Mouse (Mus musculus): ENCODE measurements at regions not wholly inside any gene's neighbourhood (a gene's known extent, or its start where the extent isn't known, plus 50 kb on each side); places are given as distances from the start of the nearest gene placed in this dataset.

DNA sequence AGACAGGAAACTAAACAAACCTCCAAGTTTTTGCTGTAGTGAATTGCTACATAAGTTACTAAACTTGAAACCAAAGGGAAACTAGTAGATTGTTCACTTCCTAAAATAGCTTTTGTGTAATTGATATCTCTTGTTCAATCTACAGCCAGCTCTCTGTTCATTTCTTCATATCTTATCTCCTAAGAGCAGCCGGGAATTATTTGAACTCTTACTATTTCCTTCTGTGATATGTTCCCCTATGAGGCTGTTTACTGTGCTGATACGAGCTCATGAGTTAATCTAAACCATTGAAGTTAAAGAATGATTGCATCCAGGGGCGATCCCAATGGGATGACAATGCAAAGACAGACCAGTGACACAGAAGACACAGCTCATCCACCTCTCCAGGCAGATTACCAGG, 140.7 kb downstream of the Cd55b start:
- DNase-seq (ENCODE audit: low spot score) (no peak), ATAC-seq (ENCODE audit: insufficient number of reproducible peaks, low FRiP score, low TSS enrichment, low read depth) (no peak)
- Histone ChIP-seq H3K4me3 (ENCODE audit: low read depth, low read length) (no peak overlapping the region), H3K9ac (ENCODE audit: low read length) (no peak overlapping the region), H3K4me1 (ENCODE audit: control insufficient read depth, insufficient read depth, low read length) (no peaks in the 10 kb centered on the region), H3K4me2 (ENCODE audit: low read depth, severe bottlenecking) (no peak overlapping the region), H3K36me3 (ENCODE audit: control insufficient read depth, insufficient read depth, low read length) (no peaks in the 10 kb centered on the region), H3K9me3 (ENCODE audit: control insufficient read depth, low read length) (no peaks in the 10 kb centered on the region), H3K27ac (replicated peaks; ENCODE audit: low read depth, low read length) (no peak overlapping the region), H3K27me3 (ENCODE audit: control insufficient read depth, insufficient read depth, low read length) (no peaks in the 10 kb centered on the region)
- 83% methylated on average over 3 of the region's 3 CpGs for whole genome bisulfite sequencing

DNA sequence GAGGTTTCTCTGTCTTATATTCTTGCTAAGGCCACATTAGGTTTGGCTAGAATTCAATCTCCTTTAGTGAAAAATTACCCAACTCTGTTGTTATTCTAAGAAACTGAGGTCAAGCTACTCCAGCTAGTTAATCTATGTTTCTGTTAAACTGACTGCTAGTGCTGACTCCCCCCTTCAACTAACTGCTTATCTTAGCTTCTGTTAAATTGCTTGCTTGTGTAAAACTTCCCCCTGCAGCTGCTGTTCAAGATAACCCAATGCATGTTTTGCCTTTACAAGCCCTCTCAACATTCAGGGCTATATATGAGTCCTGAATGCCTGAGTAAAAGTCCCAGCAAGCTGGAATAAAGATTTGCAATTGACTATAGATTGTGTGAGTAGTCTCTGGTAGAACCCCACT, 143.6 kb downstream of the Cd55b start:
- H3K27ac ChIP-seq (replicated peaks; ENCODE audit: low read depth, low read length) = no peak overlapping the region
- H3K9ac ChIP-seq (ENCODE audit: low read length) = no peak overlapping the region
- no peak for ATAC-seq (ENCODE audit: insufficient number of reproducible peaks, low FRiP score, low TSS enrichment, low read depth)
- no peaks in the 10 kb centered on the region for H3K9me3 ChIP-seq (ENCODE audit: control insufficient read depth, low read length)
- H3K27me3 ChIP-seq (ENCODE audit: control insufficient read depth, insufficient read depth, low read length) = no peaks in the 10 kb centered on the region
- H3K4me1 ChIP-seq (ENCODE audit: control insufficient read depth, insufficient read depth, low read length) = no peaks in the 10 kb centered on the region
- H3K4me3 ChIP-seq (ENCODE audit: low read depth, low read length) = no peak overlapping the region
- DNase-seq (ENCODE audit: low spot score) = no peak
- no peaks in the 10 kb centered on the region for H3K36me3 ChIP-seq (ENCODE audit: control insufficient read depth, insufficient read depth, low read length)
- no peak overlapping the region for H3K4me2 ChIP-seq (ENCODE audit: low read depth, severe bottlenecking)

DNA sequence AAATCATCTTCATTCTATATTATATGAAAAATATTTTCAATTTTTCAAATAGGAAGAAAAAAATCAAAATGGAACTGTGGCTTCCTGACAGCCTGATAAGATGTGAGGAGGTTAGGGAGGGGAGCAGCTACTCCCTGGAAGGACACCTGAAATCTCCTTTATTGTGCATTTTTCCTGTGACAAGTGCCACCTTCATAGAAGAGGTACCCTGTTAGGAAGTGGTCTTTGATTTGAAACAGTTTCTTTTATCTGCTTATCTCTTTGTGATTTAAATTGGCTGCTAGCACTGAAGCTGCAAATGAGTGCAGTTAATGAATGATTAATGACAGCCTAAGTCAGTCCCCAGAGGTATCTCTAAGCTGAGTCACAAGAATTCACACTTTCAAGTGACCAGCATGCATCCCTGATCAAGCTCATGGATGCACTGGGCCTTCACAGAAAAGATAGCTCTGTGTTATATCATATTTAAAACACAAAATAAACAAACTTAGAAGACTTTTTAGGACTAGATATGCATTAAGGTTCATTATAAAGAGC, 144.7 kb downstream of the Cd55b start:
- Histone ChIP-seq H3K9ac (ENCODE audit: low read length) (no peak overlapping the region), H3K4me1 (ENCODE audit: control insufficient read depth, insufficient read depth, low read length) (no peaks in the 10 kb centered on the region), H3K27ac (replicated peaks; ENCODE audit: low read depth, low read length) (no peak overlapping the region), H3K27me3 (ENCODE audit: control insufficient read depth, insufficient read depth, low read length) (no peaks in the 10 kb centered on the region), H3K4me2 (ENCODE audit: low read depth, severe bottlenecking) (no peak overlapping the region), H3K36me3 (ENCODE audit: control insufficient read depth, insufficient read depth, low read length) (no peaks in the 10 kb centered on the region), H3K4me3 (ENCODE audit: low read depth, low read length) (no peak overlapping the region), H3K9me3 (ENCODE audit: control insufficient read depth, low read length) (no peaks in the 10 kb centered on the region)
- ATAC-seq (ENCODE audit: insufficient number of reproducible peaks, low FRiP score, low TSS enrichment, low read depth) = no peak
- DNase-seq (ENCODE audit: low spot score) = no peak

DNA sequence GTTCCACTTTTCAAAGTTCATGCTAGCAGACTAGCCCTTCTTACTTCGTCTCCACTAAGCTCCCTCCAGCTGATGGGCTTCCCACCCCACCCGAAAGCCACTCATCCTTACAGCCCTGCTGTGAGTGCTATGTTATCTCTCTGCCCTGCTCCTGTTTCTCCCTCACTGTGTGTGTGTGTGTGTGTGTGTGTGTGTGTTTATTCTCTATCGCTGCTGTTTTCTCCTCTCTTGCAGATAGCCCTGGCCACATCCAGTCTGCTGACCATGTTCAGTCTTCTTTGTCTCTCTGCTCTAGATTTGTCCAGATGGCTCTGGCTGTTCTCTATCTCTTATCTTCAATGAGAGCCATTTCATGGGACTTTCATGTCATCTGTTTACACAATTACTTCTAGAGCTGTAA, 145.9 kb downstream of the Cd55b start:
- Histone ChIP-seq H3K4me3 (ENCODE audit: low read depth, low read length) (no peak overlapping the region), H3K27me3 (ENCODE audit: control insufficient read depth, insufficient read depth, low read length) (no peaks in the 10 kb centered on the region), H3K9ac (ENCODE audit: low read length) (no peak overlapping the region), H3K4me2 (ENCODE audit: low read depth, severe bottlenecking) (no peak overlapping the region), H3K36me3 (ENCODE audit: control insufficient read depth, insufficient read depth, low read length) (no peaks in the 10 kb centered on the region), H3K4me1 (ENCODE audit: control insufficient read depth, insufficient read depth, low read length) (no peaks in the 10 kb centered on the region), H3K9me3 (ENCODE audit: control insufficient read depth, low read length) (no peaks in the 10 kb centered on the region), H3K27ac (replicated peaks; ENCODE audit: low read depth, low read length) (no peak overlapping the region)
- no peak for ATAC-seq (ENCODE audit: insufficient number of reproducible peaks, low FRiP score, low TSS enrichment, low read depth)
- 71% methylated on average over 3 of the region's 3 CpGs for WGBS
- DNase-seq (ENCODE audit: low spot score) = no peak

DNA sequence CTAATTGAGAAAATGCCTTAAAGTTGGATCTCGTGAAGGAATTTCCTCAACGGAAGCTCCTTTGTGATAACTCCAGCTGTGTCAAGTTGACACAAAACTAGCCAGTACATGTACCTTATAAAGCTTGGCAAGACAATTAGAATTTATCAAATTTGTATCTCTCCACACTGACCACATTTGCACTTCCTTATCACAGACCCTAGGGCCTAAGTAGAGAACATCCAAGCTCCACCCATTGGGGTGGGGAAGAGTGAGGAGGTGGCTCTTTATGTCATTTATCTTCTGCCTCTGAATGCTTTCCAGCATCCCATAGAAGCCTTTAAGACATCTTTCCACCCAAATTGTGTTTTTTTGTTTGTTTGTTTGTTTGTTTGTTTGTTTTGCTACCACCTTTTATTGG, 146.8 kb downstream of the Cd55b start:
- Histone ChIP-seq H3K27me3 (ENCODE audit: control insufficient read depth, insufficient read depth, low read length) (no peaks in the 10 kb centered on the region), H3K9ac (ENCODE audit: low read length) (no peak overlapping the region), H3K36me3 (ENCODE audit: control insufficient read depth, insufficient read depth, low read length) (no peaks in the 10 kb centered on the region), H3K27ac (replicated peaks; ENCODE audit: low read depth, low read length) (no peak overlapping the region), H3K4me3 (ENCODE audit: low read depth, low read length) (no peak overlapping the region), H3K9me3 (ENCODE audit: control insufficient read depth, low read length) (no peaks in the 10 kb centered on the region), H3K4me2 (ENCODE audit: low read depth, severe bottlenecking) (no peak overlapping the region), H3K4me1 (ENCODE audit: control insufficient read depth, insufficient read depth, low read length) (no peaks in the 10 kb centered on the region)
- DNase-seq (ENCODE audit: low spot score) (no peak), ATAC-seq (ENCODE audit: insufficient number of reproducible peaks, low FRiP score, low TSS enrichment, low read depth) (no peak)
- WGBS = 70% methylated on average over 2 of the region's 2 CpGs

DNA sequence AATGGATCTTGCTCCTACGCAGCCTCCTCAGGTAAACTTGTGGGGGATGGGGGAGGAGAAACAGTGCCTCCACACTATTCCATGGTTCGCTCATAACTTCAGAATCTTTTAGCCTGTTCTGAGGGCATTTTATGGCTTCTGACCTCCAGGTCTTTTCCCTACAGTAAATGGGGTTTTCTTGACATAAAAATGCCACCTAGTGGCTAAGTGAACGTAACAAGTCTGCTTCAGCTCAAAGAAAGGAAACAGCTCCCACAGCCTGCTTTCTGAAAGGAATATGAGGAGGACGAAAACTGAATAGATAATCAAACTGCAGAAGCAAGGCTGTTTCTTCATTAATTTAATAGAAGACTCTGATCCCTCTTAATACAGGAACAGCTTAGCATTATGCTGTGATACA, 148.3 kb downstream of the Cd55b start:
- Histone ChIP-seq H3K36me3 (ENCODE audit: control insufficient read depth, insufficient read depth, low read length) (no peaks in the 10 kb centered on the region), H3K9ac (ENCODE audit: low read length) (no peak overlapping the region), H3K9me3 (ENCODE audit: control insufficient read depth, low read length) (no peaks in the 10 kb centered on the region), H3K4me2 (ENCODE audit: low read depth, severe bottlenecking) (no peak overlapping the region), H3K4me1 (ENCODE audit: control insufficient read depth, insufficient read depth, low read length) (no peaks in the 10 kb centered on the region), H3K4me3 (ENCODE audit: low read depth, low read length) (no peak overlapping the region), H3K27me3 (ENCODE audit: control insufficient read depth, insufficient read depth, low read length) (no peaks in the 10 kb centered on the region), H3K27ac (replicated peaks; ENCODE audit: low read depth, low read length) (no peak overlapping the region)
- ATAC-seq (ENCODE audit: insufficient number of reproducible peaks, low FRiP score, low TSS enrichment, low read depth) = no peak
- 38% methylated on average over 4 of the region's 4 CpGs for WGBS
- no peak for DNase-seq (ENCODE audit: low spot score)

DNA sequence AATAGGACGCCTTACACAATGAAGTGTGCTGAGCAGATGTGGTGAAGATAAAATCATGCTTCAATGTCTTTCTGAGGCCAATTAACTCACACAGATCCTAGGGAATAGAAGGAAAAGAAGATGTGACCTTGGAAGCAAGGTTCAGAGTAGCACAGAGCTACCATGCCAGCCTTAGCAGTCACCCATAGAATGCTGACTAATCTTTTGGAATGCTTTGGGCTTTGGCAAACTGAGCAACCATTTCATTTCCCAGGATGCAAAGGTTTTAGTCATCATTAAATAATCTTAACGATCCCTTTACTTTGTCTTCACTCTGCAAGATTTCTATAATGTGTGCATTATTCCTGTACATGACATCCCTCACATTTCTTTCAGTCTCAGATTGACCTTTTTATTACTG, 152.4 kb downstream of the Cd55b start:
- no peak overlapping the region for H3K4me2 ChIP-seq (ENCODE audit: low read depth, severe bottlenecking)
- ATAC-seq (ENCODE audit: insufficient number of reproducible peaks, low FRiP score, low TSS enrichment, low read depth) (no peak), DNase-seq (ENCODE audit: low spot score) (no peak)
- no peaks in the 10 kb centered on the region for H3K4me1 ChIP-seq (ENCODE audit: control insufficient read depth, insufficient read depth, low read length)
- H3K9me3 ChIP-seq (ENCODE audit: control insufficient read depth, low read length) = no peaks in the 10 kb centered on the region
- H3K36me3 ChIP-seq (ENCODE audit: control insufficient read depth, insufficient read depth, low read length) = no peaks in the 10 kb centered on the region
- WGBS = 87% methylated on average over 2 of the region's 2 CpGs
- no peak overlapping the region for H3K27ac ChIP-seq (replicated peaks; ENCODE audit: low read depth, low read length)
- H3K27me3 ChIP-seq (ENCODE audit: control insufficient read depth, insufficient read depth, low read length) = no peaks in the 10 kb centered on the region
- H3K4me3 ChIP-seq (ENCODE audit: low read depth, low read length) = no peak overlapping the region
- H3K9ac ChIP-seq (ENCODE audit: low read length) = no peak overlapping the region
